Mouse (Mus musculus) kidney, adult 18-20 months (tissue): ENCODE data around the gene Ttc38.

Source experiments
- DNase-seq: peaks from one replicate; pipeline ENCODE4 v3.0.0; 2021

The Ttc38 gene

DNA sequence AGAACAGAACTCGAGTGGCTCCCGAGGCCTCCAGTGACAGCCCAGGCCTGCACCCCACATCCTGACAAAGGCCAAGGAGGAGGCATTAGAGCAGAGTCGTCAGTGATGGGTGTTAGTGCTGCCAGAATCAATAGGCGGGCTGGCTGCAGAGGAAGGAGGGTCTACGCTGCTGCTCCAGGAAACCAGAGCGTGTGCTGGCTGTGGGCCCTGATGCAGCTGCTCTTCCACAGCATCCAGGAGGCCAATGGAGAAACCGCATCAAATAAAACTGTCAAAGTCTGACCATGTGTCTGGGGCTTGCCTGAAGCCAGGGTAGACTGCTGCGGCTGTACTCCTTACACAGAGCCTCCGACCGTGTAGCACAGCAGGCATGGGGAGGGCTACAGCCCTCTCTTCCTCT lies 65.0 kb downstream of the Ttc38 start:
- DNase-seq = no peak

DNA sequence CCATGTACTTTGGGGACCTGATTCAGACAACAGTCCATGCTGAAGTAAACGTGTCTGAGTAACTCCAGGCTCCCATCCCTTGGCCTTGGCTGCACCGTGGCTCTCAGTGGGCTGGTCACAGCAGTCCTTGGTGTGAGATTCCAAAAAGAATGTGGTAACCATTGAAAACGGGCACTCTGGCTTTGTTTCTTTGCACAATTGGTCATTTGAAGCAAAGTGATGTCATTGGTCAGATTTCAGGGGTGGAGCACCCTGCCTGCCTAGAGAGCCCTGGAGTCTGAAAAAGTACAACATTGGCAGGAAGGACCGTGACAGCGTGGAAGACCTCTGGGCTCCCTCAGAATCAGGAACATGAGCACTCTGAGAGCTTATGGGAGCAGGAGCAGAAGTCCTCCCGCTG lies 67.3 kb downstream of the Ttc38 start:
- no peak for DNase-seq

DNA sequence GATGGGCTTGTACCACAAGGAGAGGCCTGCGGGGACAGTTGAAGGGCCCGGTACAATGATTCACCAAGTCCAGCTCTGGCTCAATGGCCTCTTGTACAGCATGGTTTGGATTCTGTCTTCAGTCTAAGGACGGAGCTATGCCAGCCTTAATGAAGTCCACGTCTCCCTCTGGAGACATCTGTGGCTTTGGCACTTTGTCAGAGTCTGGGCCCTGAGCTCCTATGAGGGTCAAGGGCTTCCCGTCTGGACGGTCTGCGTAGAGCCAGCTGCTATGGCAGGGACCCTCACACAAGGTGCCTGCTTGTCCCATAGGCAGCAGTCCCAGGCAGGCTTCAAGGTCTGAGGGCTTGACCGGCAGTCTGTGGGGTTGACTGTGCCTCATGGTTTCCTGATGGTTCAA lies 68.2 kb downstream of the Ttc38 start:
- no peak for DNase-seq

DNA sequence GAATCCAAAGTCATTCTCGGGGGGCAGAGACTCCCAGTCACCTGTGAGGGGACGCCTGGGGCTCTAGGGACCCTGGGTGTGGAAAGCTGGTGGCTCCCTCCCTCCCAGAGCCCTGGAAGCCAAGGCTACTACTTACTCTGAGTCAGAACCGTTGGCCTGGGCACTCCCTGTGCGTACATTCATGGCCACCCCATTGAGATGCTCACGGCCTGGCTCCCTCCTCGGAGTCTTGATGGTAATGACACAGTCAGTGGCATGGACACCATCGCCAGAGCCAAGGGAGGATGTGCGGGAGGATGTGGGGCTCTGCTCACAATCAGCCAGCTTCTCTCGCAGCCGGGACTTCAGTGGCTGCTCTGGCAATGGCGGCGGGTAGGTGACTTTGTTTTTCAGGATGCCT lies 68.7 kb downstream of the Ttc38 start:
- no peak for DNase-seq

DNA sequence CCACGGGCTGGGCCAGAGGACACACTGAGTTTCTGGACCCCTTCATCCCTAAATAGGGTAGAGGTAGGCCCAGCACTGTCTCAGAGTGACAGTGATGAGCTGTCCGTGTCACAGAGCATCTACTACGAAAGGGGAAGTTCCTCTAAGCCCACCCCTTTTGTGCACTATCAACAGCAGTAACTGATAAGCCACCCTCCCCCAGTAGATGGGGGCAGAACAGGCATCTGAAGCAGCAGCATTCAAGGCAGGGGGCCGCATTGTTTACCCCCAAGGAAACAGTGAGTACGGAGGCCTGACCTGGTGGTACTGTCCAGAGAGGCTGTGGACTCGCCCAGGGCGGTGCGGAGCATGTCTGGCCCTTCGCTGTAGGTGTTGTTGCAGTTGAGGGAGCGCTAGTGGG lies 70.4 kb downstream of the Ttc38 start:
- no peak for DNase-seq

DNA sequence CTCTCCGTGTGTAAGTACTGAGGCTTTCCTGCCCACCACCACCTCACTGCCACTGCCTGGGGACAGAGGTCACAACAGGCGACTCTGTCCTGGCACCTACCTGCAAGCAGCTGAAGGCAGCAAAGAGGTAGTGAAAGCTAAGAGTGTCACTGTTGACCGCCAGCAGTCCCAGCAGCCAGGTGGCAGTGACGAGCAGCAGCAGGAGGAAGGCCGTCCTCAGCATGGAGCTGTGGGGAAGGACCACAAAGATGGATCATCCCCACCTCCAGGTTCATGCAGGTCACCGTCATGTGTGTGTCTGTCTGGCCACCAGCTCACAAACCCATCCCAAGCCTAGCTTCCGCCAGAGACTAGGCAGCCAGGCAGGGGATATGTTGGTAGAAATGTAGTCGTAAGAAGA lies 71.7 kb downstream of the Ttc38 start:
- DNase-seq = no peak
